Mouse (Mus musculus) adrenal gland, adult 18-20 months (tissue): ENCODE results near the gene Gprc5d. TPM values are rescaled to one million over a fixed set of nuclear protein-coding genes. Genes with fewer than 3 reads are reported as not detected.

Experiments
- DNase-seq, 2 experiments: peaks; one replicate each; pipeline ENCODE4 v3.0.0; 2021 to 2022; ENCODE audit warnings: low spot score in 2 of 2
- long read RNA-seq, 2 experiments: library from polyadenylated mRNA; stranded (forward); transcript quantifications; one replicate each; pipeline ENCODE4 v2.0.0; 2021
- total RNA-seq, 2 experiments: library from RNA; stranded (reverse); gene quantifications; 1 replicate in 1 of 2; 2 replicates in 1 of 2; pipeline ENCODE4 v1.2.3; 2021

The Gprc5d gene
- not detected for total RNA-seq
- long read RNA-seq, experiment 1: 0 reads
- long read RNA-seq, experiment 2: 0 reads

DNA sequence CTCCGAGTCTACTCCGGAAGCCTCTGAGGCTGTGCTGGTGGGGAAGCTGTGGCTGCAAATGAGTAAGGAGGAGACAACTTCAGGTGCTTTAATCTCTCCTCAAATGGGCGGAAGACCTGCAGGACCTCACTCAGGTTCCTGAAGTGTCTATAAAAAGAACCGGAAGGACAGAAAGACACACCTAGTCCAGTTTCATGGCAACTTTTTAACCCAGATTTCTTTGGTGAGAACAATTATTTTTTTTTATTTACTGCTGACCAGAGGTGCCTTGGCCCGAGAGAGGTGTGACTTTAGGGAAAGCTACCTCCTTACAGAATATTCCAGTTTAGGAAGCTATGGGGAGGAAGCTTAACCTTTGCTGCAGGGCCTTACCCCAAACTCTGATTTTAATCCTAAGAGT, at the start of gene Gprc5d:
Gprc5d (minus strand) TSS at position 101 of the 400 bp plus-strand sequence.
- DNase-seq: no peak

DNA sequence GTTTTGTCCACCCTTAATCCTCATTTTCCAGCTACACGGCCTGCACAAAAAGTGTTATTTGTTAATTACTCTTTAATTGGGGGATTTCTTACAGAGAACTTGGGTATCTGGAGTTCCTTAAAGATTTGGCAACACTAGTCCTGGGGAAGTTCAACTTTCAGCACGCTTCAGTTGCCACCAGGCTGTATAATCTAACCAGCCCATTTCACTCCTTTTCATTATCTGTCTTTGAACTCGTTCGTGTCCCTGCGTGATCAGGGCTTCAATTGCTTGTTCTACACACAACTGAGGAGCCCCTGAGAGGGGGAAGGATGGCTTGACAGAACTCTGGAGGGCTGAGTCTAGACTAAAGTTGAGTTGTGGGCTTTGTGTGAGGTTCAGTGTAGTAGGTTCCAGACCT, 48.6 kb upstream of the Gprc5d start:
- no peak for DNase-seq

DNA sequence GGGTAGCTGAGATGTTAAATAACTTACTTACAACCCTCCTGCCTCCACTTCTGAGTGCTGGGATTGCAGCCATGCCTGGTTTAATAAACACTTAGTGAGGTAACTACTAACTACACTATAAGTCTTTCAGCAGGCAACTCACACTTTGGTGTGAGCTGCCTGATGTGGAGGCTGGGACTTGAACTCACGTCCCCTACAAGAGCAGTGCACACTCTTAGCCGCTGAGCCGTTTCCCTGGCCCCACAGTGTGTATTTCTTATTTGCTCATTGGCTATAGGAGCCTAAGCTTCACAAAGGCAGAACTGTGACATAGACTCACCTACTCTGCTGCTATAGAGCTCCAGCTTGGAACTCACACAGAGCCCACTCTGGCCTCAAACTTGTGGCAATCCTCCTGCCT, 48.2 kb upstream of the Gprc5d start:
- no peak for DNase-seq

DNA sequence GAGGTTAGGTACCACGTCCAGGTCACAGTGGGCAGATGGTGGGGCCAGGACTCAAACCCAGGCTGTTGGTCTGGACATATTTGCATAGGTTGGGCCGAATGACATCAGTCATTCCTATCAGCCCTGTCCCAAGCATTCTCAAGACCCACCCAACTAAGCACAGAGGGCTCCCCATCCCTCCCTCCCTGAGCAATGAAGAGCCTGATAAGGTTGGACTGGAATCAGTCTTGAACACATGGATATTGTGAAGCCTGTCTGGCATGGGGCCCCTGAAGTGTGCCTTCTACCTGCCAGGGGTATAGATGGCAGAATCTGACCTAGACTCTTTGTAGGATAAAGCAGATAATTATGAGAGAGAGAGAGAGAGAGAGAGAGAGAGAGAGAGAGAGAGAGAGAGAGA, 47.6 kb upstream of the Gprc5d start:
- DNase-seq: no peak

DNA sequence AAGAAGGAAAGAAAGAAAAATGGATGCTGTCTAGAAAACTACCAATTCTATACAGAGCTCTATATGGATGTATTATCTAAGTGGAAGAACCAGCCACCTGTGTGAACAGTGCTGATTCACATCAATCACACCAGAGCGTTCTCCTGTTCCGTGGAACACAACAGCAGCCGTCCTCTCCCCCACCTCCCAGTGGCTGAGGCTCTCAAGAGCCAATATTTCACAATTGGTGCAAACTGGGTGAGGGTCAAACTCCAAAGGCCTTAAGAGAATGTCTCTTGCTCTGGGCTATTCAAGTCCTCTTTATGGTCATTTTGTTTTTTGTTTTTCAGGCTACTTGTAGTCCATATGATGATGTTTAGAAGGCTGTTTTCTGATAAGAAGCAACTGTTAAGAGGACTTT, 47.1 kb upstream of the Gprc5d start:
- DNase-seq: no peak

DNA sequence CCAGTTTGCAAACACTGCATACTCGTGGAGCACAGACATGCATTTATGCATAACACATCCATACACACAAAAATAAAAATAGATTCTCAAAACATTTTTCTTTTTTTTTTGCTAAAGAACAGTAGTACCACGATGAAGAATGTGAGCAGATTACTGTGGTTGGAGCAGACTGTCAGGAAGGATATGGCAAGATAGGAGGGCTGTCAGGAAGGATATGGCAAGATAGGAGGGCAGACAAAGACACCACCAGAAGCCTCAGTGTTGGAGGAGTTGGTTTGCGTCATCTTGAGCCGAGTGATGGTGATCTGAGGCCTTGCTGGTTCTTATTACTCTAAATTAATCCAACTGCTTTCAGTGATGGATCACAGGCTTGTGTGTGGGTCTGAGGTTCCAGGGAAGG, 44.8 kb upstream of the Gprc5d start:
- DNase-seq: no peak

DNA sequence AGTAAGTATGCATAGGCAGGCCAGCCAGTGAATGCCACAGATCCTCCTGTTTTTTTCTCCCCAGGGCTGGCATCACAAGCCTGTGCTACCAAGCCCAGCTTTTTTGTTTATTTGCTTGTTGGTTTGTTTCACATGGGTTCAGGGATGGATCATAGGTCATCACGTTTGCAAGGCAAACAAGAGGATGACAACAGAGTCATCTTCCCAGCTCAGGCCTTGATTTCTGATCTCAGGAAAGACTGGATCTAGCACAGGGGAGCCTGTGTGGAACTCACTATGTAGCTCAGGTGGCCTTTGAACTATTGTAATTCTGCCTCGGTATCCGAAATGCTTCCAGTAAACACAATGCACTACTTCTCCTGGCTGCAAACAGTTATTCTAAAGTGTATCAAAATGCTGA, 44.2 kb upstream of the Gprc5d start:
- no peak for DNase-seq

DNA sequence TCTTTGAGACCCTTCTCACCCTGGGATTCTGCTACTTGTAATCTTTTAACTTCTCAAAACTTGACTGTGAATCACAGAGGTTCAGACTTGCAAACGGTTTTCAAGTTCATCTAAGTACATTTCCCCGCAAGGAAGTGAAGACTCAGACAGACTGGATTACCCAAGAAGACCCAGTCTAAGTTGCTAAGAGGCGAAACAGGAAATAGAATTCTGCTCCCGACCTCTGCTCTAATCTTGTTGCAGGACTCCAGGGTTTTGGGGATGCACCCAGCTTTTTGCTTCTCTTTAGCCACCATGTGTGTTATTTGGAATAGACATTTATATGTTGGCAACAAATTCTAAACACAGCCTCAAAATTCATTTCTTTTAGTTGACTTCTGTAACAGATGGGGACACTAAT, 43.3 kb upstream of the Gprc5d start:
- DNase-seq: no peak

DNA sequence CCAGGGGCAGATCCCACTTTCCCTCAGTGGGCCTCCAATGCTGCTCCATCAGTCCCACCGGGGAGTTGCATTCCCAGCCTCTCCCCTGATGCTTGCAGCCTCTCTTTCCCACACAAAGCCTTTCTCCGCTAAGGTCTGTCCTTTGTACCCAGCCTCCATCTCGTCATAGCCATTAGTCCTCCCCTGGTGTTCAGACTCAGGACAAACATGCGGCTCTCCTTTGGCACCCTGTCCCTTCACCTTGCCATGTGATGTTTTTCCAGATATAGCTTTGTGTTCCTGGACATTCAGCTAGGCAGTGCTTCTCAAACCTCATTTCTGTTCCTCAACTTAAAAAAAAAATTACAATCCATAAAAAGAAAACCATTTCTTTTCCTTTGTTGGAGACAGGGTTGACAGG, 40.4 kb upstream of the Gprc5d start:
- no peak for DNase-seq

DNA sequence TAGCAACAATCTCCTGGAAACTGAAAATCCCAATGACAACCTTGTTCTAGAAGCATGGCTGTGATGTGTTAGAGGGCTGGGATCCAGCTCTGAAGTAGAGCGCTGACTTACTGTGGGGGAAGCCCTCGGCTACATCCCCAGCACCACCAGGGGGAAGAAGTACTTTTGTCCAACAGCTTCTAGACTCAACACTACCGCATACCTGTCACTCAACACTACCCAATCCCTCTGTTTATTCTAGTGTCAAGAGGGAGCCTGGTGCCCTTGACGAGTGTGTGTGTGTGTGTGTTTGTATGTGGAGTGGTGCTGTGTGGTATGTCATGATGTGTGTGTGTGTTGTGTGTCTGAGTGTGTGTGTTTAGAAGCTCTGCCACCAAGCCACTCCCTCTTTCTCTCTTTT, 39.4 kb upstream of the Gprc5d start:
- no peak for DNase-seq

DNA sequence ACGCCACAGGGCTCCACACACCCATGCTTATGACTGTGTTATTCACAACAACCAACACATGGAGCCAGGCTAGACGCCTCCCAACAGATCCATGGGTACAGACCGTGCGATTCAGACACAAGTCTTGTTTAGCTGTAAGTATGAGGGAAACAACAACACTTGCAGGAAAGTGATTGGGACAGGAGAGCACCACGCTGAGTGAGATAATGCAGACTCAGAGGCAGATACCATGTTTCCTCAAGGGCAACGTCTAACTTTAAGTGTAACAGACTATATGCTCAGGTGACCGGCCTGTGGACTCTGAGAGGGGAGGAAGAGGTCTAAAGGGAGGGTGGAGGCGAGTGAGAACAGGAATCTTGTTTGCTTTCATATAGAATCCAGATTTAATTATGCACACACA, 38.5 kb upstream of the Gprc5d start:
- DNase-seq: no peak

DNA sequence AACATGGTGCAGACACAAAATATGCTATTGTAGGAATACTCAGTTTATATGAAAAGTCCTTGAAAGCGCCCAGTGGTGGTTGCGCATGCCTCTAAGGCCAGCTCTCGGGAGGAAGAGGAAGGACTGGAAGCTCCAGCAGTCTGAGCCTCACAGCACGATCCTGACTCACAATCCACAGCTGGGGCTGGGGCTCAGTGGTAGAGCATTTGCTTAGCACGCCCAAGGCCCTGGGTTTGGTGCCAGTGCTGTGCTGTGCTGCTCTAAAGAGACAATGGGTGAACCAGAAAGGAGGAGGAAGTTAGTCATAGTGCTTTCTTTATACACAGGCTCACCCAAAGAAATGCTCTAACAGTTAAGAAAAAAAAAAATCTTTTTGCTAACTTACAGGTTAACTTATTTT, 35.6 kb upstream of the Gprc5d start:
- DNase-seq: no peak

DNA sequence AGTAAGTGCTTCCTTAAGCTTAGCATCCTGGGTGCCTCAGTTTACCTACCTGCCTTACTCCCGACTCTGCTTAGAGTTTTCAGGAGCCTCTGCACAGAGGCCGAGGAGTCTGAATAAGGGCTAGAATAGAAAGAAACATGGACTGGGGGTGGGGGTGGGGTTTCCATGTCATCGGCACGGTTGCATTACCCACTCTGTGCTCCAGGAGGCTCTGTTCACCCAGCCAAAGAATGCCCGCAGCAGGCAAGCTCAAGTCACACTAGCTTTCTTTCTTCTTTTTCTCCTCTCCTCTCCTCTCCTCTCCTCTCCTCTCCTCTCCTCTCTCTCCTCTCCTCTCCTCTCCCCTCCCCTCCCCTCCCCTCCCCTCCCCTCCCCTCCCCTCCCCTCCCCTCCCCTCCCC, 32.2 kb upstream of the Gprc5d start:
- no peak for DNase-seq

DNA sequence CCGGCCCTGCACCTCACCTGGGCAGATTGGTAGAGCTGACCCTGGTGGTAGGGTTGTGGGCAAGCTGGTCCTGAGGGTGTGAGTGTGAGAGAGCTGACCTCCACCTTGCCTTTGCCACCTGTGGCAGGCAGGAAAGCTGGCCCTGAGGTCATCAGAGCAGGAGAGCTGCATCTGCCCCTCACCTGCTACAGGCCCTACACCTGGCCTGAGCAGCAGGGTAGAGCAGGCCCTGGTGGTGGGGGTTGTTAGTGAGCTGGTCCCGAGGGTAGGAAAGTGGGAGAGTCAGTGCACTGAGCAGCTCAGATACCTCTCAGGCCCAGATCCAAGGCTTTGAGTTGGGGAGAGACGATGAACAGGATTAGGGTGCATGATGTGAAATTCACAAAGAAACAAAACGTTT, 31.6 kb upstream of the Gprc5d start:
- DNase-seq: no peak

DNA sequence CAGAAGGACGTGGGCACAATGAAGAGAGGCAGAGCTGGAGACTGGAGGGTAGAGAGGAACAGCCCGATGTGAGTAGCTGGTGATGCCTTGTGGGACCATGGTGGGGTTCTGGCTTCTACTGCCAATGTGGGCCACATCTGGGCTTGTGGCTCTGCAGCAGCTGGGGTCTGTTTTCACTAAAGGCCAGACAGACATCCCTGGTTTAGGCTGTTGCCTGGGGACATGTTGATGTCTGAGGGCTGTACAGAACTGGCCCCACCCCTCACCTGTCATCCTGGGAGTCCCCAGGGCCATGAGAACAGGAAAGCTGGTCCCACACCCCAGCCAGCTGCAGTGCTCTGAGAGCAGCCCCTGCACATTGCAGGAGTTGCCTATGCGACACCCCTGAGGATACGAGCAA, 31.1 kb upstream of the Gprc5d start:
- no peak for DNase-seq

DNA sequence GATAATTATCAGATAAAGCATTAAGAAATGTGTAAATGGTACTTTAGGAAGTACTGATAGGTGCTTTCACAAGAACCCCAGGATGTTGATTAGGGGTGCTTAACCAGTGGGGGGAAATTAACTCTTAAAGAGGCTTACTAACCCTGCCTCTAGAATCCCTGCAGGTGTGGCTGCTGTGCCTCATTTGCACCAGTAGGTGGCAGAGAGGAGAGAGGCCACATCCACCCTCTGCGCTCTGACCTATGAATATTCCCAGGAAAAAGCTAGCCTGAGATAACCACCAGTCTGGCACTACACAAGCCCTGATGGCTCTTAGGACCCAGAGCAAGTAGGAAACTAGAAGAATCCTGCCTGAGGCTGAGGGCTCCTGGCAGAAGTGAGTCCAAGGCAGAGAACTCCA, 30.4 kb upstream of the Gprc5d start:
- peak in 1 of 2 experiments; percentile 35 for DNase-seq

DNA sequence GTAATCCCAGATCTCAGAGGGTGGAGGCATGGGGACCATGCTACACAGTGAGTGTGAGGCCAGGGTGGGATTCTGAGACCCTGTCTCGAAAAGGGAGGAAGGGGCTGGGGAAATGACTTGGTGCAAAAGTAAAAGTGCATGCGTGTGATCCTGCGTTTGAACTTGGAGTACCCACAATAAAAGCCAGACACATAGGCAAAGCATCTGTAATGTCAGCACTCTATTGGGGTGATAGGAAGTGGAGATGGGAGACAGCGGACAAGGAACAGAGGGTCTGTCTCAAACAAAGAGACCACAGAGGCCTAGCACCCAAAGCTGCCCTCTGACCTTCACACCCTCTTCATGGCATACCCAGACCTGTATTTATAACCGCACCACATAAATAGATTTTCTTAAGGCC, 27.9 kb upstream of the Gprc5d start:
- DNase-seq: no peak

DNA sequence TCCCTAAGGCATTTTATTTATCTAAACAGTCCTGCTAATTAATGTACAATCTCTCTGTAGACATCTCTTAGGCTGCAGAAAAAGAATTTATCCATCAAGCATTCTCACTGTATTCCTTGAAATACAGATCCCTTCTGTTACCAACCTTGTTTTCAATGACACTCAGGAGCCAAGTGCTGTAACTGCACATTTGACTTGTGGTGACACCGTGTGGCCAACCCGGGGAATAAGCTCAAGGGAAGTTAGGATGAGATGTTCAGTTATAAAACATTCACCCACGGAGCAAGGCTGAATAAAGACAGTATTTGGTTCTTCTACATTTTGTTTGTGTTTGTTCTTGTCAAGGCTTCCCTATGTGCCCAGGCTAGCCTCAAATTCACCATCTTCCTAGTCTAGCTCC, 26.4 kb upstream of the Gprc5d start:
- DNase-seq: no peak

DNA sequence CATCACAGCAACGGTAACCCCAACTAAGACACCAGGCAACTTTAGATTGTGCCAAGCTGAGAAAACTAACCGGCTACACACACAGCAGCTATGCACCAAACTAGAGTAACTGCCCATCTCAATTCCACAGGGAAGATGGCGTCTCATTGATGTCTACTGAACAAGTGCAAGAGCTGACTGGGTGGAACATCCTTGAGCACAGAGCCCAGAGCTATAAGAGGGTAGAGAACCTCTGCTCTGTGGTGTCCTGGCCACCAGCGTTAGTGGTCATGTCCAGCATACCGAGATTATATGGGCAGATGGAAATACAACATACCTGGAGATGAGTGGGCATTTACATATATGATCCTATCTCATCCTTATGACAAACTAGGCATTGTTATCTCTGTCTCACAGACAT, 25.1 kb upstream of the Gprc5d start:
- DNase-seq: no peak

DNA sequence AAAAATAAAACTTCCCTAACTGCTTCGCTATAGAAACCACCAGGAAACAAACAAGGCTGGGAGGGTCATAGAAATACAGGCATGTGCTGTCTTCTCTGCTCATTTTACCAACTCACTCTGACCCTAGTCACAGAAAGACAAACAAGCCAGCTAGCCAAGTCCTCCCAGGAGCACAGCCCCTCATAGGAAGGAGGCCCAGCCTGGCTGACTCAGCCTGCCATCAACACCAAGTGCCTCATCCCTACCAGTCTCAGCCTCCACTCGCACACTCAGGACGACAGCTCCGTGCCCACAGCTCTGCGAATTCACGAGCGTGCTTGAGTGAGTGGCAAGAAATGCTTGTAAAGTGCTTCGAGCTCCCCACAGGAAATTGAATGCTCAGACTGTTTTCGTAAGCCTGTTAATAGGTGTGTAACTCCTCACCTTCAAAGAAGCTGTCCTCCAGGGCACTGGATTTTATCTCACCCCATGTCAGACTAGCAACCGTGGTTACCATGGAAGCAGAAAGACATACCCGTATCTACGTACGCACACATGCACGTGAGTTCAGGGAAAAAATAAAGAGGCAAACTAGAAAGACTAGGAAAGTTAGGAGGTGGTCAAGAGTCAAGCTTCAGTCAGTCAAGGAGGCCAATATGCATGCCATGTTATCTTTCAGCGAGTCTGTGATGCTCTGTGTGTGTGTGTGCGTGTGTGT, 23.5 kb upstream of the Gprc5d start:
- DNase-seq: no peak

DNA sequence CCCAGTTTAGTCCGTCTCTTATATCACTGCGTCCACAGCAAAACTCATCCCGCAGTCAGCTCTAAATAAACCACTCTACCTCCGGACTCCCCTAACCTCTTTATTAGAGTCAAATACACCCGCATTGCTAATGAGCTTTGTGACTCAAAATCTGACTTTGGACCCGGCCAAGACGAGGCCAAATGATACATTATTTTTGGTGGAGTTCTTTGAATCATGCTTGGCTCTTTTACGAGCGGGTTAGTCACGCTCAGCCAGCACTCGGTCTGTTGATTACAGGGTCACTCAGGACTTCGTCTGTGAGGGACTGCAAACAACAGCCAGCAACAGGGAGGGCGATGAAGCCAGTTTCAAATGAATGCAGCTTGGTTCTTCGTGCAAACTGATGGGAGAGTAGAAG, 20.7 kb upstream of the Gprc5d start:
- no peak for DNase-seq

DNA sequence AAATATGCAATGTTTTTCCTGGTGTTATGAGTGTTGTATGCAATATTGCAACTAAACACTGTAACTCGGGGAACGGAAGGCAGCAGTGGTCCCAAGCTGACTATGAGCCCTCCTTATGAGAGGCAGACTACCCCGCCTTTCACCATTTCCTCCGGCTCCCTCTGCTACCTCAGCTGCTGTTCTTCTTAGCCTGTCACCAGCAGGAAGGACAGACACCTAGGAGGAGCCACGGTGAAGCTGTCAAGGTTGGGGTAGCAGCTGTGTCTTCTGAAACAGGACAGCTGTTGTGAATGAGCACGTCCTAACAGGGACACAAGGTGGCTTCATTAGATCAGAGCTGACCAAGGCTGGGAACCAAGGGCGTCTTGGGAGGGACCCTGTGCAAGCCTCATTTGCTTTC, 20.1 kb upstream of the Gprc5d start:
- no peak for DNase-seq

DNA sequence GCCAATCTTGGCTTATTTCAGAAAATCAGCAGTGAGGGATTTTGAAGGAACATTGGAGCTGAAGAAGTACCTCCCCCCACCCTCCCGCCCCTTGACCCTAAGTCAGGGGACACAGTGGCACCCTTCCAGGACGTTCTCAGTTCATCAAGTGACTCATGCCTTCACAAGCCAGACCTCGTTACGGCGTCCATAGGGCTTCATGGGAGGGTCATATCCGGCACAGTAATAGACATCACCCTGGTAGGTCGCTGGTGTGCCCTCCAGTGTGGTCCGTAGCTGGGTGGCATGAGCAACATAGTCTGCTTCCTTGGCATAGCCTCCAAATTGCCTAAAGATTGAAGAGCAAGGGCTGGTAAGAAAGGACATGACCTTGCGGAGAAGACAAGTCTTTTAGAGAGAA, 19.7 kb upstream of the Gprc5d start:
- DNase-seq: no peak
